Mouse (Mus musculus) CH12.LX (cell line): ENCODE measurements around the gene Ajuba.

Experiments
- CTCF ChIP-seq, 2 experiments: IDR thresholded peaks in 1 of 2; conservative IDR thresholded peaks in 1 of 2; 2 replicates each; pipeline ENCODE4 v1.5.1; 2011 to 2012; ENCODE audit warnings: low read depth in 2 of 2, low read length in 2 of 2, improper control_type of control experiment in 1 of 2, inconsistent platforms in 1 of 2, mild to moderate bottlenecking in 1 of 2, moderate library complexity in 1 of 2
- EP300 ChIP-seq: IDR thresholded peaks from 2 replicates; pipeline ENCODE4 v1.6.1; 2011; ENCODE audit warnings: low read length, improper control_type of control experiment
- HCFC1 ChIP-seq: IDR thresholded peaks from 2 replicates; pipeline ENCODE4 v1.6.1; 2012; ENCODE audit warnings: low read depth, mild to moderate bottlenecking, inconsistent platforms, low read length, improper control_type of control experiment
- MAX ChIP-seq: IDR thresholded peaks from 2 replicates; pipeline ENCODE4 v1.6.1; 2011; ENCODE audit warnings: low read length, improper control_type of control experiment
- NRF1 ChIP-seq: IDR thresholded peaks from 2 replicates; pipeline ENCODE4 v1.6.1; 2014; ENCODE audit warnings: low read depth, mild to moderate bottlenecking, inconsistent platforms, low read length, improper control_type of control experiment, moderate library complexity
- POLR2A ChIP-seq: IDR thresholded peaks from 2 replicates; pipeline ENCODE4 v1.6.1; 2011; ENCODE audit warnings: low read depth, mild to moderate bottlenecking, improper control_type of control experiment, low read length
- RAD21 ChIP-seq: IDR thresholded peaks from 2 replicates; pipeline ENCODE4 v1.6.1; 2011; ENCODE audit warnings: low read depth, mild to moderate bottlenecking, low read length, improper control_type of control experiment, moderate library complexity
- TBP ChIP-seq: conservative IDR thresholded peaks from 2 replicates; pipeline ENCODE4 v1.6.1; 2011; ENCODE audit warnings: low read depth, low read length, improper control_type of control experiment

DNA sequence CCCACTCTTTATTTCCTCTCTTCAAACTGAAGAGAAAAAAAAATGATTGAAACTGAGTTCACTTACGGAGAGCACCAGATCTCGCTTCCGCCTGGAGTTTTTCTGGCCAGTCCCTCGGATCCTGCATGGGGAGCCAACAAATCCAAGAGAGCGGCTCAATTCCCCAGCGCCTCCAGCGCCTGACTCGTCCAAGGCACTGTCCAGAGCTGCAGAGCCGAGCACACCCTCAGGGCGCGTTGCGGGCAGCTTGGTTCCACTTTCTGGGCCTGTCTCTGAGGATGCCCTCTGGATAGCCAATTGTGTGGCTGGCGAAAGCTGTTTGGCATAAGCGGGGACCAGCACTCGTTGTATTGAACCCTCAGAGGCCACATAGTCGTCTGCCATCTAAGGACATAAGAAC is 13.7 kb upstream of the Ajuba start:
- TF ChIP-seq CTCF (conservative IDR thresholded peaks at IDR 0.05 in 1 of 2, IDR thresholded peaks at IDR 0.05 in 1 of 2; ENCODE audit: low read depth in 2 of 2, low read length in 2 of 2) = no peak
- TF ChIP-seq POLR2A = no peak
- TF ChIP-seq NRF1 = no peak
- no peak for TF ChIP-seq EP300
- TF ChIP-seq RAD21 = no peak
- no peak for TF ChIP-seq HCFC1
- no peak for TF ChIP-seq TBP
- TF ChIP-seq MAX = no peak
